Mouse (Mus musculus): ENCODE results near the gene Zfp367. TPM values are rescaled to one million over a fixed set of nuclear protein-coding genes. Genes with fewer than 3 reads are reported as not detected.

The Zfp367 gene
- polyA plus RNA-seq, 1 experiment from 2014 or later, result 20.1 TPM

DNA sequence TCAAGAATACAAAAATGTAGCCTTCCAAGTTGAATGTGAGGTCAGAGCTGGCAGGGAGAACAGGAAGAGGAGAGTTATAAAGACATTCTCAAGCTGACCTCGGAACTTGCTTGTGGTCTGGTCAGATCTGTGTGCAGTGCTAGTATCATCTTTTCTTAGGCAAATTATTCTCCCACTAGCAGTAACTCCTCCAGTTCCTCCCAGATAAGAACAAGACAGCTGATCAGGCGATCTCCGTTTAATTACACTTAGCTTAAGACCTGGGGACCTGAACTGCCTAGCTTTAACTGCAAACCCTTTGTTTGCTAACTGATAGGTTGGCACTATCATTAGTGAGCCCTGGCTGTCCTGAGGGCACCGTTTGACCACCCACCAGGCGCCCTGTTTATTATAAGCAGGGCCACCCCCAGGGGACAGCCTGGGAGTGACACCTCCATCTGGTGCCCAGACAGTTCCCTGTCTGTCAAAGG lies 44.6 kb downstream of the Zfp367 start:
- Histone ChIP-seq H3K27ac (ENCODE audit: low read length) (no peak overlapping the region), H3K27me3 (ENCODE audit: control insufficient read depth, insufficient read depth, low read length) (no peaks in the 10 kb centered on the region), H3K4me3 (replicated peaks; ENCODE audit: low read length) (no peak overlapping the region), H3K9me3 (replicated peaks; ENCODE audit: control insufficient read depth, low read length) (no peaks in the 10 kb centered on the region), H3K4me2 (ENCODE audit: low read depth, low read length) (no peak overlapping the region), H3K9ac (ENCODE audit: low read length) (no peak overlapping the region), H3K4me1 (ENCODE audit: control insufficient read depth, insufficient read depth, low read length) (no peaks in the 10 kb centered on the region; the same call in 1 of the 2 replicates), H3K36me3 (ENCODE audit: control insufficient read depth, insufficient read depth, low read length) (no peaks in the 10 kb centered on the region)
- 27% methylated on average over 5 of the region's 5 CpGs for WGBS
- ATAC-seq (ENCODE audit: insufficient read depth, low FRiP score), result no peak

DNA sequence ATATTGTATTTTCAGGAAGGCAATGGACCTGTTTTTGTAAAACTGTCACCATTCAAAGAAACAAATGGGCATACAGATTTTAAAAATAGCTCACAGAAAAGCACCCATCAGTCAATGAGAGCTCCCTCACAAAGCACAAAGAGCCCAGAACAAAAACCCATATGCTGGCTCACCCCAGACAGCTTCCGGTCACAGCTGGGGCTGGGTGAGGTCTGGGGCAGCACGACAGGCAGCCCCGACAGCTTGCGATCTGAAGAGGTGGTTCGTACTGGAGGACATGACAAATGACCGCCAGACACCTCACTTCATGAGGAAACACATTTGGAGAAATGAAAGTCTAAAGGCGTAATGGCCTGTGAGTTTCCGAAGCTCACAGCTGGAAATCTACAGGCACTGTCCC lies 45.5 kb downstream of the Zfp367 start:
- ATAC-seq (ENCODE audit: insufficient read depth, low FRiP score), result no peak

DNA sequence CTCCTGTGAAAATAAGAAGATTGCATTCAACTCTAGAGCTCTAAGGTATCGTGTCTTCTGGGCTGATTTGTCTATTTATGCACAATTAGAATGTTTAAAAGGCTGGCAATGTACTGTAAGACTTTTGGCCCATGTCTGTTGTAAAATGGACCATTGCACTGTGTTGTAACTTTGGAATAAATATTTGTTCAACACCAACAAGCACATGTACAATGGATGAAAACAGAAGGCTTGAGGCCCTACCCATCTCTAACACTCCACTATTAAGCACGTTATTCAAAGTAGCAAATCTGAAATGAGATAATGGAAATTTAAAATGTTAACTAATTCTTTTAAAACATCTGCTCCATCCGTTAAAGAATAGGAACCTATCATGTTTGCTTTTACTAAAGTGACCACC lies 45.9 kb downstream of the Zfp367 start:
- Histone ChIP-seq H3K27me3 (ENCODE audit: control insufficient read depth, insufficient read depth, low read length) (no peaks in the 10 kb centered on the region; the same call in 1 of the 2 replicates), H3K4me3 (replicated peaks; ENCODE audit: low read length) (no peak overlapping the region), H3K9me3 (replicated peaks; ENCODE audit: control insufficient read depth, low read length) (no peaks in the 10 kb centered on the region), H3K4me2 (ENCODE audit: low read depth, low read length) (no peak overlapping the region), H3K27ac (ENCODE audit: low read length) (no peak overlapping the region), H3K36me3 (ENCODE audit: control insufficient read depth, insufficient read depth, low read length) (no peaks in the 10 kb centered on the region), H3K4me1 (ENCODE audit: control insufficient read depth, insufficient read depth, low read length) (no peaks in the 10 kb centered on the region; the same call in 1 of the 2 replicates), H3K9ac (ENCODE audit: low read length) (no peak overlapping the region)
- 50% methylated on average over 3 of the region's 3 CpGs for WGBS
- ATAC-seq (ENCODE audit: insufficient read depth, low FRiP score), result no peak

More for the DNA sequence above, 45.5 kb downstream of the Zfp367 start:
- Histone ChIP-seq H3K4me2 (ENCODE audit: low read depth, low read length) (peak overlapping the region; percentile 27; the same call in 1 of the 2 replicates), H3K36me3 (ENCODE audit: control insufficient read depth, insufficient read depth, low read length) (no peaks in the 10 kb centered on the region), H3K9me3 (replicated peaks; ENCODE audit: control insufficient read depth, low read length) (no peaks in the 10 kb centered on the region), H3K27ac (ENCODE audit: low read length) (no peak overlapping the region), H3K9ac (ENCODE audit: low read length) (no peak overlapping the region), H3K4me1 (ENCODE audit: control insufficient read depth, insufficient read depth, low read length) (no peaks in the 10 kb centered on the region; the same call in 1 of the 2 replicates), H3K27me3 (ENCODE audit: control insufficient read depth, insufficient read depth, low read length) (no peaks in the 10 kb centered on the region), H3K4me3 (replicated peaks; ENCODE audit: low read length) (no peak overlapping the region)
- WGBS, result 22% methylated on average over 8 of the region's 8 CpGs

DNA sequence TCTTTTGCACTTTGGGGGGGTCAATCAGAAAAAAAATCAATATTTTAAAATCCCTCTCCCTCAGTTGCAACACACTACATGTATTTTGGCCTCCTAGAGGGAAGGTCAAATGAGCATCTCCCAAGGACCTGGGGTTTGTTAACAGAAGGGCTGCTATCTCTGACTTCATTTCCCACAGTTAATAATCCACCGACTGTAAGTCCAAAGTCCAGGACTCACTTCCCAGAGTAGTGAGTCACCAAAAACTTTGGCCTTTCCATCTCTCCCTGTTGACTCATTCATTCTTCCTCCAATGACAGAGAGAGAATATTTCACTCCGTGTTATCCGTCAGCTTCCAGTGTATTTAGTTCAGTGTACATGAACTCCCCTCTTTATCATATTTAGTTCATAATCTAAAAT lies 47.3 kb downstream of the Zfp367 start:
- Histone ChIP-seq H3K9ac (ENCODE audit: low read length) (no peak overlapping the region), H3K27ac (ENCODE audit: low read length) (no peak overlapping the region), H3K4me2 (ENCODE audit: low read depth, low read length) (no peak overlapping the region), H3K9me3 (replicated peaks; ENCODE audit: control insufficient read depth, low read length) (no peaks in the 10 kb centered on the region), H3K36me3 (ENCODE audit: control insufficient read depth, insufficient read depth, low read length) (no peaks in the 10 kb centered on the region), H3K4me3 (replicated peaks; ENCODE audit: low read length) (no peak overlapping the region), H3K27me3 (ENCODE audit: control insufficient read depth, insufficient read depth, low read length) (no peaks in the 10 kb centered on the region; the same call in 1 of the 2 replicates), H3K4me1 (ENCODE audit: control insufficient read depth, insufficient read depth, low read length) (no peaks in the 10 kb centered on the region; the same call in 1 of the 2 replicates)
- ATAC-seq (ENCODE audit: insufficient read depth, low FRiP score), result peak; percentile 82
- WGBS, result 56% methylated on average over 3 of the region's 3 CpGs

DNA sequence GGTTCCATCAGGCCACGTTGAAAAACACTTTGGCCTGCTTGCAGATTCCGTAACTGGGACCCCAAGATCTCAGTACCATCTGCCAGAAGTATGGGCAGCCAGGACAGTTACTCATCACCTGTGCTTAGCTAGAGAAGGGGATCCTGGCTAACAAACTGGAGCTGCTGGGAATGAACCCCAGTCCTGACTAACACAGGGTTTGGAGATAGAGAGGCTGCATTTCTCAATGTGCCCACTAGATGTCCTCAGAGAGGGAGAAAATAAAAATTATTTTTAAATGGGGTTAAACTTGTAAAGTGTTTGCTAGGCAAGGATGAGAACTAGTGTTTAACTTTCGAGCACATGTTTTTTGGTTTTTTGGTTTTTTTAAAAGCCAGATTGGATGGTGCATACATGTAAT lies 52.8 kb downstream of the Zfp367 start:
- Histone ChIP-seq H3K27me3 (ENCODE audit: control insufficient read depth, insufficient read depth, low read length) (no peaks in the 10 kb centered on the region; the same call in 1 of the 2 replicates), H3K27ac (ENCODE audit: low read length) (no peak overlapping the region), H3K4me2 (ENCODE audit: low read depth, low read length) (no peak overlapping the region), H3K9me3 (replicated peaks; ENCODE audit: control insufficient read depth, low read length) (no peaks in the 10 kb centered on the region), H3K4me3 (replicated peaks; ENCODE audit: low read length) (no peak overlapping the region), H3K9ac (ENCODE audit: low read length) (no peak overlapping the region), H3K36me3 (ENCODE audit: control insufficient read depth, insufficient read depth, low read length) (no peaks in the 10 kb centered on the region), H3K4me1 (ENCODE audit: control insufficient read depth, insufficient read depth, low read length) (no peaks in the 10 kb centered on the region)
- no peak for ATAC-seq (ENCODE audit: insufficient read depth, low FRiP score)
- 67% methylated on average over 3 of the region's 3 CpGs for WGBS

DNA sequence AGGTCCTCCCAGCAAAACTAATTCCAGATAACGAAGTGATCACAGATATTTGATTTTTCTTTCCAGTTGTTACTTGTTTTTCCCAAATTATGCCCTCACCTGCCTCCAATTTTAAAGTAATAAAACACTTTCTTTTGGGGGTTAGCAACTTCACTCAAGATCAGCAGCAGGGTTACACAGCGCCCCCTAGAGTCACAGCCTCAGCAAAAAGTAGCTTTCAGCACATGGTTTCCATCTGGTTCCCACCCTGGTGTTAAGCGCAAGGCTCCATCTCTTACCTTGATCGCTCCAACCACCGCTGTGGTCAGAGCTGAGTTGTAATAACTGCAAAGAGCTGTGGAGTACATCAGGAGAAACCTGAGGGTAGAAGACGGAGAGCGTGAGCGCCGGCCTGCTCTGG lies 54.0 kb downstream of the Zfp367 start:
- Histone ChIP-seq H3K4me1 (ENCODE audit: control insufficient read depth, insufficient read depth, low read length) (no peaks in the 10 kb centered on the region), H3K36me3 (ENCODE audit: control insufficient read depth, insufficient read depth, low read length) (no peaks in the 10 kb centered on the region), H3K27me3 (ENCODE audit: control insufficient read depth, insufficient read depth, low read length) (no peaks in the 10 kb centered on the region; the same call in 1 of the 2 replicates), H3K4me3 (replicated peaks; ENCODE audit: low read length) (no peak overlapping the region), H3K9ac (ENCODE audit: low read length) (no peak overlapping the region), H3K27ac (ENCODE audit: low read length) (no peak overlapping the region), H3K9me3 (replicated peaks; ENCODE audit: control insufficient read depth, low read length) (no peaks in the 10 kb centered on the region), H3K4me2 (ENCODE audit: low read depth, low read length) (no peak overlapping the region)
- no peak for ATAC-seq (ENCODE audit: insufficient read depth, low FRiP score)
- WGBS, result 72% methylated on average over 9 of the region's 9 CpGs

DNA sequence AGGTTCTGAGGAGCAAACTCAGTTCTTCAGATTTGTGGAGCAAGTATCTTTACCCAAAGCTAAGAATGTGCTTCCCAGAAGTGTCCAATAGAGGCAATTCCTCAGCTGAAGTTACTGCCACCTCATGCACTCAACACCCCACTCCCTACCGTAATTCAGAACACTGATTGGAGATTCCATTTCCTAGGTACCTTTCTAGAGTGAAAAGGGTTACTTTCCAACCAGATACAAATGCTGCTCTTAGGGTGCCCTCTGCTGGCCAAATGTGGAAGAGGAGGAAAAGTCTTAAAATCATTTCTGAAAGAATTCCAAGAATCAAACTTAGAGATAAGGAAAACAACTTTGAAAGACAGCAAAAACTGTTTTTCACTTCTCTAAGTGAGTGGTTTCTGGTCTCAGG lies 59.7 kb downstream of the Zfp367 start:
- no peak for ATAC-seq (ENCODE audit: insufficient read depth, low FRiP score)
- 0% methylated on average over 1 of the region's 1 CpGs for WGBS
- H3K4me3 ChIP-seq (replicated peaks; ENCODE audit: low read length), result no peak overlapping the region

DNA sequence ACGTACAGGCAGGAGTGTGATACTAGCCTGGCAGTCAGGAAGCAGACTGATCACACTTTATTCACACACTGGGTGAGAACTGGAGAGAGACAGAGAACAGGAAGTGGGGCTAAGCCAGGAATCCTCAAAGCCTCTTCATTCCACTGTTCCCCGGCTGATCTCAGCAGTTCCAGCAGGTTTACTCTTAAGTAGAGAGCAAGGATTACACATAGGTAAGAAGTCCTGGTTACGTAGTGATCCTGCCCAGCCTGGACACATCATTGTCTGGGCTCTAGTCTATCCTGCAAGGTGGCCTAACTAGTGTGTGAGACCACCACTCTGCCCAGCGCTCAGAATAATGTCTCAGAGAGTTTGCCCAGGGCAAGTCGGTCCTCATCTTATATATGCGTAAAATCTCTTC lies 60.2 kb downstream of the Zfp367 start:
- H3K36me3 ChIP-seq (ENCODE audit: control insufficient read depth, insufficient read depth, low read length), result no peaks in the 10 kb centered on the region

More for the DNA sequence above, 59.7 kb downstream of the Zfp367 start:
- Histone ChIP-seq H3K36me3 (ENCODE audit: control insufficient read depth, insufficient read depth, low read length) (no peaks in the 10 kb centered on the region), H3K4me2 (ENCODE audit: low read depth, low read length) (no peak overlapping the region), H3K27ac (ENCODE audit: low read length) (no peak overlapping the region), H3K9ac (ENCODE audit: low read length) (no peak overlapping the region), H3K27me3 (ENCODE audit: control insufficient read depth, insufficient read depth, low read length) (no peaks in the 10 kb centered on the region), H3K4me1 (ENCODE audit: control insufficient read depth, insufficient read depth, low read length) (0 out of 2 replicates have a peak, but pooled peaks cover 3% of the 10 kb centered on the region), H3K9me3 (replicated peaks; ENCODE audit: control insufficient read depth, low read length) (no peaks in the 10 kb centered on the region)

DNA sequence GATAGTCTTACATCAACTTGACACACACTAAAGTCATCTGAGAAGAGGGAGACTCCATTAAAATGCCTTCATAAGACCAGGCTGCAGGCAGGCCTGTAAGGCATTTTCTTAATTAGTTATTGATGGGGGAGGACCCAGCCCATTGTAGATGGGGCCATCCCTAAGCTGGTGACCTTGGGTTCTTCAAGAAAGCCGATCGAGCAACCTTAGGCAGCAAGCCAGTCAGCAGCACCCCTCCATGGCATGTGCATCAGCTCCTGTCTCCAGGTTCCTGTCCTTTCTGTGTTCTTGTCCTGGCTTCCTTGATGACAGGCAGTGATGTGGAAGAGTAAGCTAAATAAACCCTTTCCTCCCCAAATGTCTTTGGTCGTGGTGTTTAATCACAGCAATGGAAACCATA lies 60.9 kb downstream of the Zfp367 start:
- Histone ChIP-seq H3K9me3 (replicated peaks; ENCODE audit: control insufficient read depth, low read length) (no peaks in the 10 kb centered on the region), H3K4me3 (replicated peaks; ENCODE audit: low read length) (no peak overlapping the region), H3K27me3 (ENCODE audit: control insufficient read depth, insufficient read depth, low read length) (no peaks in the 10 kb centered on the region), H3K9ac (ENCODE audit: low read length) (no peak overlapping the region), H3K27ac (ENCODE audit: low read length) (no peak overlapping the region), H3K36me3 (ENCODE audit: control insufficient read depth, insufficient read depth, low read length) (no peaks in the 10 kb centered on the region), H3K4me2 (ENCODE audit: low read depth, low read length) (no peak overlapping the region), H3K4me1 (ENCODE audit: control insufficient read depth, insufficient read depth, low read length) (0 out of 2 replicates have a peak, but pooled peaks cover 3% of the 10 kb centered on the region)
- WGBS, result 70% methylated on average over 3 of the region's 3 CpGs
- no peak for ATAC-seq (ENCODE audit: insufficient read depth, low FRiP score)

More for the DNA sequence above, 60.2 kb downstream of the Zfp367 start:
- ATAC-seq (ENCODE audit: insufficient read depth, low FRiP score), result no peak
- no peak overlapping the region for H3K9ac ChIP-seq (ENCODE audit: low read length)
- no peaks in the 10 kb centered on the region for H3K27me3 ChIP-seq (ENCODE audit: control insufficient read depth, insufficient read depth, low read length)
- 69% methylated on average over 6 of the region's 6 CpGs for WGBS
- H3K9me3 ChIP-seq (replicated peaks; ENCODE audit: control insufficient read depth, low read length), result no peaks in the 10 kb centered on the region
- H3K27ac ChIP-seq (ENCODE audit: low read length), result no peak overlapping the region
- H3K4me2 ChIP-seq (ENCODE audit: low read depth, low read length), result no peak overlapping the region
- no peak overlapping the region for H3K4me3 ChIP-seq (replicated peaks; ENCODE audit: low read length)
- H3K4me1 ChIP-seq (ENCODE audit: control insufficient read depth, insufficient read depth, low read length), result 0 out of 2 replicates have a peak, but pooled peaks cover 3% of the 10 kb centered on the region
